Mouse (Mus musculus) forebrain, embryonic 11.5 days (tissue): ENCODE data around the gene Megf8. TPM values are rescaled to one million over a fixed set of nuclear protein-coding genes. Genes with fewer than 3 reads are reported as not detected.

Experiments used
- ATAC-seq: fragments of 200-750 bp; cut with Nextera tagmentation; replicated peaks from 2 replicates; pipeline ENCODE4 v1.8.0; 2017; ENCODE audit warnings: moderate TSS enrichment; ENCODE audit not compliant: low FRiP score
- DNase-seq: peaks from one replicate; pipeline ENCODE4 v3.0.0-alpha.2; 2017; ENCODE audit warnings: low spot score
- H3K27ac ChIP-seq: fragments of 300-500 bp; sonication (generic); 2 replicates; pipeline ENCODE4 v1.5.1; 2014; ENCODE audit warnings: low read depth, low read length
- H3K27me3 ChIP-seq: fragments of 300-500 bp; sonication (generic); 2 replicates; pipeline ENCODE4 v1.6.1; 2014; ENCODE audit warnings: mild to moderate bottlenecking, low read length, mixed read lengths; ENCODE audit not compliant: control insufficient read depth, insufficient read depth
- H3K36me3 ChIP-seq: fragments of 300-500 bp; sonication (generic); 2 replicates; pipeline ENCODE4 v1.6.1; 2014; ENCODE audit warnings: mild to moderate bottlenecking, low read length, moderate library complexity, mixed read lengths; ENCODE audit not compliant: control insufficient read depth, insufficient read depth
- H3K4me1 ChIP-seq: fragments of 300-500 bp; sonication (generic); replicated peaks from 2 replicates; pipeline ENCODE4 v1.6.1; 2014; ENCODE audit warnings: low read length, mixed read lengths; ENCODE audit not compliant: control insufficient read depth, insufficient read depth
- H3K4me2 ChIP-seq: fragments of 300-500 bp; sonication (generic); 2 replicates; pipeline ENCODE4 v1.6.1; 2014; ENCODE audit warnings: low read depth, mild to moderate bottlenecking, low read length, moderate library complexity, mixed read lengths; ENCODE audit not compliant: severe bottlenecking
- H3K4me3 ChIP-seq: fragments of 300-500 bp; sonication (generic); 2 replicates; pipeline ENCODE4 v1.5.1; 2014; ENCODE audit warnings: low read depth, low read length
- H3K9ac ChIP-seq: fragments of 300-500 bp; sonication (generic); 2 replicates; pipeline ENCODE4 v1.6.1; 2014; ENCODE audit warnings: low read length
- H3K9me3 ChIP-seq: fragments of 300-500 bp; sonication (generic); 2 replicates; pipeline ENCODE4 v1.6.1; 2016; ENCODE audit warnings: low read length, mixed read lengths; ENCODE audit not compliant: control insufficient read depth
- WGBS: fragments of 180-500 bp; shearing (Covaris S2); extraction: QIAGEN DNeasy Blood & Tissue Kit; methylation state at CpG from one replicate; pipeline ENCODE4 v1.1.7; 2014; 5-methylcytosine and 5-hydroxymethylcytosine counted together
- polyA plus RNA-seq: library from polyadenylated mRNA; unstranded; fragments of >200 nt; fragmentation: Nextera tagmentation; extraction: Ambion mirVana; gene quantifications from 2 replicates; pipeline ENCODE4 v1.2.1, GENCODE M21; 2014

Megf8 gene
- polyA plus RNA-seq, 1 experiment from 2014 or later = 14.6 TPM

GRCm38 (mm10) chr7:25363632-25364031, 46.7 kb downstream of the Megf8 start:
- WGBS = 94% methylated on average over 17 of the region's 17 CpGs
- no peak overlapping the region for H3K4me3 ChIP-seq
- no peak for ATAC-seq
- no peaks in the 10 kb centered on the region for H3K9me3 ChIP-seq
- H3K4me1 ChIP-seq = peaks cover 2% of the 10 kb centered on the region; the same call in 1 of the 2 replicates
- no peak overlapping the region for H3K4me2 ChIP-seq
- DNase-seq = no peak
- H3K27me3 ChIP-seq = peaks cover 22% of the 10 kb centered on the region
- no peak overlapping the region for H3K9ac ChIP-seq
- peaks cover 3% of the 10 kb centered on the region; the same call in 1 of the 2 replicates for H3K36me3 ChIP-seq
- no peak overlapping the region for H3K27ac ChIP-seq

- WGBS = 11% methylated on average over 13 of the region's 13 CpGs
- 0 out of 2 replicates have a peak, but pooled peaks have one; percentile 19 for ATAC-seq
- H3K9ac ChIP-seq = peak overlapping the region; percentile 42
- no peak for DNase-seq
- no peak overlapping the region for H3K27ac ChIP-seq
- H3K4me1 ChIP-seq = peaks cover 2% of the 10 kb centered on the region; the same call in 1 of the 2 replicates
- no peak overlapping the region for H3K4me3 ChIP-seq
- H3K36me3 ChIP-seq = peaks cover 3% of the 10 kb centered on the region; the same call in 1 of the 2 replicates
- H3K4me2 ChIP-seq = no peak overlapping the region
- H3K27me3 ChIP-seq = peaks cover 35% of the 10 kb centered on the region
- no peaks in the 10 kb centered on the region for H3K9me3 ChIP-seq
Observed at GRCm38 (mm10) chr7:25365937-25366625, 49.1 kb downstream of the Megf8 start.

DNA sequence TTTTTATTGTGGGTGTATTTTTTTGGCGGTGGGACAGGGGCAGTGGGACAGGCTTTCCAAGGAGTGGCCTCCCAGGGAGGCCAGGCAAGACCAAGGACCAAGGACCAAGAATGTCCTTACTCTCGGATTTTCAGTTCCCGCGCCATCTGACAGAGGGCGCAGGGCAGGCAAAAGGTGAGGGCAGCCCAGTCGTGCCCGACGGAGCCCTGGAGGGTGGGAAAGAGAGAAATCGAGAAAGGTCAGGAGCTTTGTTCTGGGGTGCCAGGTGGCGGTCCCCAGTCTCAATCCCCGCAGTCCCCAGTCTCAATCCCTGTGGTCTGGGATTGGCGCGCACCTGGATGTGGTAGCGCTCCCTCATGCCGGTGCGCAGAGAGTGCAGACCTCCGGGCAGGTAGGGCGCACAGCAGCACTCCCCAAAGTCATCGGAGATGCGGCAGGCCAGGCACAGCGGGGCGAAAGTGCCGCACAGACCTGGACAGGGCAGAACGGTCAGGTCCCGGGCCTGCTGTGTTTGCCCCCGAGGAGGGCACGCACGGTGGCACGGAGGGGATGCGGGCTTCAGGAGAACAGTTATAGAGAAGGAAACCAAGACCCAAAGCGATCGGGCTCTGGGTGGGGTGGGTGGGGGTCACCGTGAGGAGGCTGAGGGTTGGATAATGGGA, 50.8 kb downstream of the Megf8 start:
- no peak overlapping the region for H3K4me3 ChIP-seq
- ATAC-seq (no peak), DNase-seq (peak; percentile 69)
- WGBS = 2% methylated on average over 33 of the region's 33 CpGs
- no peak overlapping the region for H3K27ac ChIP-seq
- H3K36me3 ChIP-seq = peaks cover 3% of the 10 kb centered on the region; the same call in 1 of the 2 replicates
- H3K4me2 ChIP-seq = no peak overlapping the region
- no peaks in the 10 kb centered on the region for H3K9me3 ChIP-seq
- peaks cover 35% of the 10 kb centered on the region for H3K27me3 ChIP-seq
- peaks cover 2% of the 10 kb centered on the region; the same call in 1 of the 2 replicates for H3K4me1 ChIP-seq
- no peak overlapping the region for H3K9ac ChIP-seq

DNA sequence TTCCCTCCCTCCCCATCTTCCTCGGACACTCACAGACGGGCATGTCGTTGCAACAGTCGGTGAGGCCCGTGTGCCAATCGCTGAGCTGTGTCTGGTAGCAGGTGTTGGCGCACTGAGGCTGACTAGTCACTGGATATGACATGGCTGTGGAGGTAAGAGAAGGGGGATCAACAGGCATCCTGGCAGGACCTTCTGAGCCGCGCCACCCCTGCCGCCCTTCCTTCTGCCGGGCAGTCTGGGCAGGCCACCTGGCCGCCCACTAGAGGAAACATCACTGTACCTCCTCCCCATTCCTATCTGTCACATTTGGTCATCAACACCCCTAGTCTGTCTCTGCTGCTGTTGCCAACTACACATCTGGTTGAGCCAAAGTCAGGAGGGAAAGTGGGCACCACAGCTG, 51.4 kb downstream of the Megf8 start:
- DNase-seq (peak; percentile 53), ATAC-seq (no peak)
- peaks cover 35% of the 10 kb centered on the region for H3K27me3 ChIP-seq
- peaks cover 2% of the 10 kb centered on the region; the same call in 1 of the 2 replicates for H3K4me1 ChIP-seq
- no peak overlapping the region for H3K27ac ChIP-seq
- H3K9me3 ChIP-seq = no peaks in the 10 kb centered on the region
- WGBS = 15% methylated on average over 10 of the region's 12 CpGs
- no peak overlapping the region for H3K9ac ChIP-seq
- H3K36me3 ChIP-seq = peaks cover 3% of the 10 kb centered on the region; the same call in 1 of the 2 replicates
- no peak overlapping the region for H3K4me3 ChIP-seq
- no peak overlapping the region for H3K4me2 ChIP-seq

- Histone ChIP-seq H3K27ac (no peak within 1 kb of the TSS), H3K4me3 (no peak within 1 kb of the TSS), H3K27me3 (peaks cover 35% of the 10 kb centered on the region), H3K9ac (no peak within 1 kb of the TSS), H3K36me3 (peaks cover 2% of the 10 kb centered on the region; the same call in 1 of the 2 replicates), H3K4me2 (no peak within 1 kb of the TSS), H3K4me1 (peaks cover 2% of the 10 kb centered on the region; the same call in 1 of the 2 replicates), H3K9me3 (no peaks in the 10 kb centered on the region)
- WGBS = 49% methylated on average over 12 of the region's 12 CpGs
- no peak for ATAC-seq
- DNase-seq = no peak
Observed at GRCm38 (mm10) chr7:25369058-25369749, 52.2 kb downstream of the Megf8 start, which contains the start of gene Cnfn. TSS of gene Cnfn (minus strand) at chr7:25369724.

GRCm38 (mm10) chr7:25372441-25372840, 55.5 kb downstream of the Megf8 start:
- Histone ChIP-seq H3K27ac (no peak overlapping the region), H3K4me3 (no peak overlapping the region), H3K9me3 (no peaks in the 10 kb centered on the region), H3K4me1 (peaks cover 3% of the 10 kb centered on the region; the same call in 1 of the 2 replicates), H3K4me2 (no peak overlapping the region), H3K36me3 (no peaks in the 10 kb centered on the region), H3K27me3 (peaks cover 25% of the 10 kb centered on the region), H3K9ac (no peak overlapping the region)
- no peak for ATAC-seq
- DNase-seq = no peak
- WGBS = 91% methylated on average over 5 of the region's 5 CpGs

DNA sequence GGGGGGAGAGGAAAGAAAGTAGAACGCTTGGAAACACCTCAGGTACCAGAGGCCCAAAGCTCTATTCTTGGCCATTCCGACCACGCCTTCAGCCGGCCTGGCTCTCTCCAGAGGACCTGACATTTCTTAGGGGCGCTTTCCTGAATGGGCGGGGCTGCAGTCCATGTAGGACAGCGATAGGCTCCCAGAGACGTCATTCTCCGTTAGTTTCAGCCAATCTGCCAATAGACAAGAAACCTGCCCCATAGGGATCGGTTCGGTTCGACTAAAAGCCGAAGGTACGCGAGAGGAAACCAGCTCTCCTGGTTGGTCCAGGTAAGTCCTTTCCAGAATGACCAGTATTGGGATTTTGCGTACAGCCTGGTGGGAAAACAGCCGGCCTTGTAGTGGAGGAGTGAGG, 59.6 kb downstream of the Megf8 start:
- H3K36me3 ChIP-seq = no peaks in the 10 kb centered on the region
- peaks cover 11% of the 10 kb centered on the region; the same call in 1 of the 2 replicates for H3K4me1 ChIP-seq
- H3K27me3 ChIP-seq = peaks cover 3% of the 10 kb centered on the region
- no peak overlapping the region for H3K27ac ChIP-seq
- DNase-seq = peak; percentile 77
- peak overlapping the region; percentile 22 for H3K4me3 ChIP-seq
- H3K9me3 ChIP-seq = no peaks in the 10 kb centered on the region
- H3K4me2 ChIP-seq = peak overlapping the region; percentile 42; the same call in 1 of the 2 replicates
- H3K9ac ChIP-seq = no peak overlapping the region
- 0 out of 2 replicates have a peak, but pooled peaks have one; percentile 22 for ATAC-seq
- 4% methylated on average over 17 of the region's 17 CpGs for WGBS

DNA sequence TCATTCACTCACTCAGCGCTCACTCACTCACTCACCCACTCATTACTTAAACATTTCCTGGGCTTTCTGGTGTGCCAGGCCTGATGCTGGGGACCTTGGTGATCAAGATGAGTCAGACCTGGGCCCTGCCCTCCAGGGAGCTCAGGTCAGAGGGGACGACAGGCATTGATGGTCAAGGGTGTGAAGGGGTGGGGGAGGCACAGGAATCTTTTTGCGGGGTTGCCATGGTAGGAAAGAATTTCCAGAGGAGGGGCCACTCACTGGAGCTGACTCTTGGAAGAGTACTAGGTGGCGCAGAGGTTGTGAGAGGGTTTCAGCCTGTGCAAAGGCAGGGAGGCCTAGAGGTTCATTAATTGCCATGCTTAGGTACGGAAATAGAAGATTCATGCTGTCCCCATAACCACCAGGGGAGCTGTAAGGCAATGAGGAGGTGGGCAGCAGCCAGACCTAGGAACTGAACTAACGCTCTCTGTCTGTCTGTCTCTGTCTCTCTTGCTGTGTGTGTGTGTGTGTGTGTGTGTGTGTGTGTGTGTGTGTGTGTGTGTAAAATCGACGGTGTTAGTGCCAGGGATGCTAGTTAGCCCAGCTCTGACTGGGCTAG, 60.2 kb downstream of the Megf8 start:
- Histone ChIP-seq H3K36me3 (no peaks in the 10 kb centered on the region), H3K9me3 (no peaks in the 10 kb centered on the region), H3K9ac (no peak overlapping the region; the same call in 1 of the 2 replicates), H3K27me3 (peaks cover 3% of the 10 kb centered on the region), H3K4me3 (no peak overlapping the region; the same call in 1 of the 2 replicates), H3K4me1 (peaks cover 11% of the 10 kb centered on the region; the same call in 1 of the 2 replicates), H3K4me2 (no peak overlapping the region; the same call in 1 of the 2 replicates), H3K27ac (no peak overlapping the region)
- ATAC-seq = no peak
- WGBS = 44% methylated on average over 8 of the region's 8 CpGs
- peak; percentile 52 for DNase-seq
